Mouse (Mus musculus): Measurements from ENCODE around the gene Mybbp1a. TPM values are rescaled to one million over a fixed set of nuclear protein-coding genes. Genes with fewer than 3 reads are reported as not detected.

Mybbp1a gene
- total and polyA plus RNA-seq, 3 experiments: 344 to 3,394 (median 602) TPM

- TF ChIP-seq TCF12 (IDR thresholded peaks at IDR 0.05; ENCODE audit: low read depth, low read length) (peak; percentile 90), EP300 (IDR thresholded peaks at IDR 0.05; ENCODE audit: low read depth in 1 of 2, low read length in 2 of 2) (peak; percentile 95 to 97), POLR2AphosphoS2 (IDR thresholded peaks at IDR 0.05; ENCODE audit: low read length) (no peak), CHD2 (IDR thresholded peaks at IDR 0.05; ENCODE audit: low read length) (no peak; the same call in 1 of the 2 replicates), JUND (IDR thresholded peaks at IDR 0.05; ENCODE audit: low read depth, low read length) (no peak), KAT2A (conservative IDR thresholded peaks at IDR 0.05; ENCODE audit: low read depth, low read length) (no peak), NRF1 (IDR thresholded peaks at IDR 0.05; ENCODE audit: insufficient read depth, low read depth, low read length, poor library complexity, severe bottlenecking) (no peak), MEF2A (IDR thresholded peaks at IDR 0.05; ENCODE audit: extremely low read depth, insufficient replicate concordance, low read depth, low read length, poor library complexity, severe bottlenecking) (no peak), HCFC1 (IDR thresholded peaks at IDR 0.05; ENCODE audit: low read depth, low read length) (peak; percentile 46; the same call in 1 of the 2 replicates), ZNF384 (IDR thresholded peaks at IDR 0.05; ENCODE audit: low read depth, low read length) (0 out of 2 replicates have a peak, but pooled peaks have one; percentile 16), ZKSCAN1 (IDR thresholded peaks at IDR 0.05; ENCODE audit: low read depth, low read length) (no peak), MAZ (IDR thresholded peaks at IDR 0.05; ENCODE audit: low read depth, low read length) (0 out of 2 replicates have a peak, but pooled peaks have one; percentile 89), ZC3H11A (IDR thresholded peaks at IDR 0.05; ENCODE audit: low read depth, low read length) (no peak), BHLHE40 (IDR thresholded peaks at IDR 0.05; ENCODE audit: borderline replicate concordance, low read depth, low read length) (peak; percentile 28; the same call in 1 of the 2 replicates), GATA1 (IDR thresholded peaks at IDR 0.05; ENCODE audit: low read depth, low read length) (peak; percentile 93), CTCF (IDR thresholded peaks at IDR 0.05 in 2 of 3, conservative IDR thresholded peaks at IDR 0.05 in 1 of 3; ENCODE audit: control insufficient read depth in 1 of 3, insufficient read depth in 1 of 3, low read depth in 2 of 3, low read length in 3 of 3, poor library complexity in 1 of 3, severe bottlenecking in 1 of 3) (no peak), USF1 (IDR thresholded peaks at IDR 0.05; ENCODE audit: low read depth, low read length) (no peak), UBTF (IDR thresholded peaks at IDR 0.05; ENCODE audit: borderline replicate concordance, insufficient read depth, low read depth, low read length) (no peak), RAD21 (IDR thresholded peaks at IDR 0.05; ENCODE audit: low read depth, low read length) (no peak), RCOR1 (IDR thresholded peaks at IDR 0.05; ENCODE audit: low read depth, low read length) (peak; percentile 85)
These were observed 34.3 kb downstream of the Mybbp1a start (continued) for GRCm38 (mm10) chr11:72475408-72475807.

GRCm38 (mm10) chr11:72476074-72476625 is 35.0 kb downstream of the Mybbp1a start:
- peak overlapping the region; percentile 46 for H3K9ac ChIP-seq (ENCODE audit: control insufficient read depth, low read depth, low read length, poor library complexity, severe bottlenecking)
- H3K27me3 ChIP-seq (ENCODE audit: control insufficient read depth in 1 of 2, insufficient read depth in 2 of 2, low read length in 2 of 2): no peaks in the 10 kb centered on the region
- TF ChIP-seq NRF1 (IDR thresholded peaks at IDR 0.05; ENCODE audit: insufficient read depth, low read depth, low read length, poor library complexity, severe bottlenecking): no peak
- TF ChIP-seq KAT2A (conservative IDR thresholded peaks at IDR 0.05; ENCODE audit: low read depth, low read length): no peak
- TF ChIP-seq TCF12 (IDR thresholded peaks at IDR 0.05; ENCODE audit: low read depth, low read length): no peak
- no peak for TF ChIP-seq E2F4 (IDR thresholded peaks at IDR 0.05; ENCODE audit: borderline replicate concordance, low read depth, low read length)
- TF ChIP-seq SMC3 (IDR thresholded peaks at IDR 0.05; ENCODE audit: low read depth, low read length): no peak
- peak overlapping the region; percentile 80 for H3K27ac ChIP-seq (ENCODE audit: control insufficient read depth, low read depth, low read length)
- H3K4me1 ChIP-seq (ENCODE audit: control insufficient read depth in 1 of 2, insufficient read depth in 2 of 2, low read length in 2 of 2): peaks cover 14 to 44% of the 10 kb centered on the region in 2 experiments
- H3K36me3 ChIP-seq (ENCODE audit: control insufficient read depth in 1 of 2, insufficient read depth in 2 of 2, low read length in 2 of 2): peaks cover 0 to 18% of the 10 kb centered on the region in 2 experiments; a peak in 2 of 4 replicates
- DNase-seq (ENCODE audit: low read depth, low spot score): no peak
- H3K79me2 ChIP-seq (ENCODE audit: control insufficient read depth, insufficient read depth, low read length, poor library complexity): no peaks in the 10 kb centered on the region
- H3K9me3 ChIP-seq (replicated peaks; ENCODE audit: insufficient read depth, low read length): no peaks in the 10 kb centered on the region
- H3K4me3 ChIP-seq (ENCODE audit: control insufficient read depth in 1 of 2, insufficient read depth in 1 of 2, low read depth in 2 of 2, low read length in 2 of 2): peak overlapping the region in 1 of 2 experiments; percentile 17; a peak in 1 of 4 replicates

Measured in MEL (cell line).